Mouse (Mus musculus) adrenal gland, postnatal 10 days (tissue): ENCODE results near the gene Zfp385b. TPM values are rescaled to one million over a fixed set of nuclear protein-coding genes. Genes with fewer than 3 reads are reported as not detected.

Source experiments
- DNase-seq: peaks from one replicate; pipeline ENCODE4 v3.0.0; 2021; ENCODE audit warnings: mixed read lengths
- total RNA-seq, 2 experiments: library from RNA; stranded (reverse); gene quantifications; 2 replicates each; pipeline ENCODE4 v1.2.3; 2021

Zfp385b gene
- total RNA-seq, 2 experiments from 2014 or later = 2.4 to 2.9 TPM

GRCm38 (mm10) chr2:77379907-77380306, 439.5 kb downstream of the Zfp385b start:
- no peak for DNase-seq

- no peak for DNase-seq
Observed at GRCm38 (mm10) chr2:77379332-77379731, 440.1 kb downstream of the Zfp385b start.

GRCm38 (mm10) chr2:77376823-77377222, 442.6 kb downstream of the Zfp385b start:
- DNase-seq = no peak

- DNase-seq = no peak
Observed at GRCm38 (mm10) chr2:77375155-77375554, 444.3 kb downstream of the Zfp385b start.

- DNase-seq = no peak
Observed at GRCm38 (mm10) chr2:77369174-77369573, 450.3 kb downstream of the Zfp385b start.

Other genes starting within 250 kb of the Zfp385b start
- gene Cwc22, start 126.7 kb upstream of the Zfp385b start, total RNA-seq = 10 to 100 TPM; 26.1 to 29.1 TPM